Comparison of ENCODE assay signal across 32 mouse cellular contexts in genomic region chr2:46940628-46941530, GRCm38 (mm10).
A peak's percentile ranks its signal among the peaks of the same experiment; 100 is the strongest.
DNase-seq lines count a peak whose midpoint lies in the region; ATAC-seq and TF ChIP-seq lines count a peak whose summit lies in the region.
"Had no signal": no experiment of that assay in that cellular context is flagged by ENCODE, and none has a peak within 500 bp of the region (broad histone marks: within the 10 kb centered on the region; RNA-seq: fewer than 3 reads in every experiment).

No protein-coding gene starts in this region.

- peak; percentile 43; the same call in 1 of the 2 replicates for ATAC-seq in midbrain, embryonic 14.5 days (ENCODE audit: low FRiP score, low TSS enrichment)
- ATAC-seq in midbrain, embryonic 13.5 days: no peak
- no peak for ATAC-seq in midbrain, postnatal 0 days (ENCODE audit: low FRiP score)
- ATAC-seq: activated CD4-positive, CD25-positive, alpha-beta regulatory T cell, adult 4 months; intestine, embryonic 16.5 days had no signal

- no peak overlapping the region for H3K4me2 ChIP-seq in midbrain, embryonic 14.5 days (ENCODE audit: low read length)
- no peak overlapping the region for H3K4me2 ChIP-seq in midbrain, embryonic 13.5 days (replicated peaks)
- no peak overlapping the region for H3K4me2 ChIP-seq in midbrain, postnatal 0 days (ENCODE audit: low read depth, low read length, poor library complexity, severe bottlenecking)
- H3K4me2 ChIP-seq: embryonic facial prominence, embryonic 15.5 days; heart, embryonic 15.5 days; hindbrain, embryonic 13.5 days; limb, embryonic 15.5 days; liver, embryonic 13.5 days had no signal

- H3K36me3 ChIP-seq in midbrain, embryonic 14.5 days (ENCODE audit: control insufficient read depth, insufficient read depth, low read length): no peaks in the 10 kb centered on the region
- no peaks in the 10 kb centered on the region for H3K36me3 ChIP-seq in midbrain, embryonic 13.5 days
- H3K36me3 ChIP-seq in midbrain, postnatal 0 days (ENCODE audit: insufficient read depth, low read length): no peaks in the 10 kb centered on the region
- H3K36me3 ChIP-seq: embryonic facial prominence, embryonic 10.5 days; embryonic facial prominence, embryonic 15.5 days; heart, embryonic 10.5 days; heart, embryonic 15.5 days; hindbrain, embryonic 13.5 days; limb, embryonic 10.5 days; limb, embryonic 15.5 days; liver, embryonic 13.5 days had no signal

- no peak for TF ChIP-seq CTCF in midbrain, postnatal 0 days (IDR thresholded peaks at IDR 0.05)

- no peak overlapping the region for H3K4me3 ChIP-seq in midbrain, embryonic 14.5 days (replicated peaks; ENCODE audit: low read depth, low read length)
- H3K4me3 ChIP-seq in midbrain, embryonic 13.5 days (replicated peaks): no peak overlapping the region
- no peak overlapping the region for H3K4me3 ChIP-seq in midbrain, postnatal 0 days (ENCODE audit: low read depth, low read length)
- H3K4me3 ChIP-seq: embryonic facial prominence, embryonic 10.5 days; embryonic facial prominence, embryonic 15.5 days; heart, embryonic 10.5 days; heart, embryonic 15.5 days; hindbrain, embryonic 13.5 days; limb, embryonic 10.5 days; limb, embryonic 15.5 days; liver, embryonic 13.5 days had no signal

- 55% methylated on average over 7 of the region's 7 CpGs for WGBS in midbrain, embryonic 14.5 days
- WGBS in midbrain, embryonic 13.5 days: 57% methylated on average over 7 of the region's 7 CpGs
- whole genome bisulfite sequencing in midbrain, postnatal 0 days: 55% methylated on average over 7 of the region's 7 CpGs

- DNase-seq in midbrain, embryonic 14.5 days: peak; percentile 17
- peak; percentile 10 for DNase-seq in brain, embryonic 18.5 days (ENCODE audit: low read depth, low spot score)
- peak; percentile 2 for DNase-seq in embryo, embryonic 11 days
- DNase-seq in midbrain, postnatal 0 days (ENCODE audit: low spot score): peak; percentile 0
- DNase-seq in kidney, adult 11 months: no peak
- DNase-seq: adrenal gland, adult 2 months; B cell, adult 2 months; cerebellum, adult 11 months; cerebellum, adult 9-10 months; cerebellum, postnatal 36 days; gastrocnemius, postnatal 25 days; heart, adult 11 months; kidney, adult 9 months; kidney, postnatal 10 days; layer of hippocampus, postnatal 36 days; liver, embryonic 13.5 days; lung, adult 18-20 months; lung, postnatal 10 days; right cerebral cortex, adult 18-20 months; right cerebral cortex, postnatal 4 days; thymus, postnatal 4 days had no signal

- no peaks in the 10 kb centered on the region for H3K27me3 ChIP-seq in midbrain, embryonic 14.5 days (ENCODE audit: control insufficient read depth, insufficient read depth, low read length)
- H3K27me3 ChIP-seq in midbrain, embryonic 13.5 days: no peaks in the 10 kb centered on the region
- H3K27me3 ChIP-seq in midbrain, postnatal 0 days (ENCODE audit: insufficient read depth, low read length): no peaks in the 10 kb centered on the region
- H3K27me3 ChIP-seq: embryonic facial prominence, embryonic 15.5 days; heart, embryonic 15.5 days; hindbrain, embryonic 13.5 days; limb, embryonic 15.5 days; liver, embryonic 13.5 days had no signal

- no peaks in the 10 kb centered on the region for H3K4me1 ChIP-seq in midbrain, embryonic 14.5 days (ENCODE audit: control insufficient read depth, insufficient read depth, low read length)
- H3K4me1 ChIP-seq in midbrain, embryonic 13.5 days (replicated peaks): no peaks in the 10 kb centered on the region
- no peaks in the 10 kb centered on the region for H3K4me1 ChIP-seq in midbrain, postnatal 0 days (ENCODE audit: insufficient read depth, low read length)
- H3K4me1 ChIP-seq: embryonic facial prominence, embryonic 10.5 days; embryonic facial prominence, embryonic 15.5 days; heart, embryonic 10.5 days; heart, embryonic 15.5 days; hindbrain, embryonic 13.5 days; limb, embryonic 10.5 days; limb, embryonic 15.5 days; liver, embryonic 13.5 days had no signal

- H3K27ac ChIP-seq in midbrain, embryonic 14.5 days (replicated peaks; ENCODE audit: low read depth, low read length): no peak overlapping the region
- no peak overlapping the region for H3K27ac ChIP-seq in midbrain, embryonic 13.5 days
- H3K27ac ChIP-seq in midbrain, postnatal 0 days (ENCODE audit: low read depth, low read length): no peak overlapping the region
- H3K27ac ChIP-seq: embryonic facial prominence, embryonic 10.5 days; embryonic facial prominence, embryonic 15.5 days; heart, embryonic 10.5 days; heart, embryonic 15.5 days; hindbrain, embryonic 13.5 days; limb, embryonic 10.5 days; limb, embryonic 15.5 days; liver, embryonic 13.5 days; macrophage had no signal

- H3K9ac ChIP-seq in midbrain, embryonic 14.5 days (replicated peaks; ENCODE audit: low read length): no peak overlapping the region
- H3K9ac ChIP-seq in midbrain, embryonic 13.5 days (replicated peaks): no peak overlapping the region
- H3K9ac ChIP-seq in midbrain, postnatal 0 days (replicated peaks; ENCODE audit: low read length, poor library complexity, severe bottlenecking): no peak overlapping the region
- H3K9ac ChIP-seq: embryonic facial prominence, embryonic 15.5 days; heart, embryonic 15.5 days; hindbrain, embryonic 13.5 days; limb, embryonic 15.5 days; liver, embryonic 13.5 days had no signal

- H3K9me3 ChIP-seq in midbrain, embryonic 14.5 days (ENCODE audit: control insufficient read depth, low read length): no peaks in the 10 kb centered on the region
- no peaks in the 10 kb centered on the region for H3K9me3 ChIP-seq in midbrain, embryonic 13.5 days
- no peaks in the 10 kb centered on the region for H3K9me3 ChIP-seq in midbrain, postnatal 0 days (ENCODE audit: low read length)
- H3K9me3 ChIP-seq: embryonic facial prominence, embryonic 10.5 days; embryonic facial prominence, embryonic 15.5 days; heart, embryonic 10.5 days; heart, embryonic 15.5 days; hindbrain, embryonic 13.5 days; limb, embryonic 10.5 days; limb, embryonic 15.5 days; liver, embryonic 13.5 days had no signal
